Mouse (Mus musculus) layer of hippocampus, adult 8-10 months (tissue): Measurements from ENCODE around the gene Arhgap15. TPM values are rescaled to one million over a fixed set of nuclear protein-coding genes. Genes with fewer than 3 reads are reported as not detected.
"Not testable (repeated sequence)": the region's sequence is repeated elsewhere in the genome, so short reads cannot be mapped to it uniquely, and the experiment has no call there.

Experiments
- DNase-seq, 2 experiments: peaks; one replicate each; pipeline ENCODE4 v3.0.0; 2022; ENCODE audit warnings: low spot score in 2 of 2
- total RNA-seq, 4 experiments: library from RNA; stranded (reverse); gene quantifications; 2 replicates each; pipeline ENCODE4 v1.2.4; 2022

Gene Arhgap15
- total RNA-seq = 10 to 100 TPM in 1 of 4 experiments, 1 to 10 TPM in 3; 6.6 to 10.0 (median 8.7) TPM

GRCm38 (mm10) chr2:43748287-43748983 is at the start of gene Arhgap15:
Arhgap15 (plus strand) TSS chr2:43748824.
- DNase-seq = no peak

- DNase-seq = no peak
Measured at GRCm38 (mm10) chr2:43712611-43713138, 35.9 kb upstream of the Arhgap15 start.

- peak; percentile 60 to 84 for DNase-seq
Measured at GRCm38 (mm10) chr2:43722446-43723103, 26.0 kb upstream of the Arhgap15 start.

- DNase-seq = no peak
Measured at GRCm38 (mm10) chr2:43723104-43723541, 25.5 kb upstream of the Arhgap15 start.

- DNase-seq = no peak
Measured at GRCm38 (mm10) chr2:43727181-43727580, 21.4 kb upstream of the Arhgap15 start.

- DNase-seq = no peak
Measured at GRCm38 (mm10) chr2:43727693-43728092, 20.9 kb upstream of the Arhgap15 start.

GRCm38 (mm10) chr2:43728831-43729230 is 19.8 kb upstream of the Arhgap15 start:
- DNase-seq = no peak

- DNase-seq = no peak
Measured at GRCm38 (mm10) chr2:43732396-43732795, 16.2 kb upstream of the Arhgap15 start.

- not testable (repeated sequence) for DNase-seq
Measured at GRCm38 (mm10) chr2:43735071-43735470, 13.6 kb upstream of the Arhgap15 start.

- DNase-seq = no peak
Measured at GRCm38 (mm10) chr2:43737546-43737945, 11.1 kb upstream of the Arhgap15 start.

GRCm38 (mm10) chr2:43738562-43739112 is 10.0 kb upstream of the Arhgap15 start:
- DNase-seq = no peak

GRCm38 (mm10) chr2:43739190-43739818 is 9.3 kb upstream of the Arhgap15 start:
- DNase-seq = no peak

- DNase-seq = no peak
Measured at GRCm38 (mm10) chr2:43749321-43749720, 697 bp downstream of the Arhgap15 start.

- no peak for DNase-seq
Measured at GRCm38 (mm10) chr2:43755899-43756298, 7.3 kb downstream of the Arhgap15 start.

GRCm38 (mm10) chr2:43756626-43757025 is 8.0 kb downstream of the Arhgap15 start:
- no peak for DNase-seq

- DNase-seq = no peak
Measured at GRCm38 (mm10) chr2:43761735-43762134, 13.1 kb downstream of the Arhgap15 start.

GRCm38 (mm10) chr2:43763279-43763678 is 14.7 kb downstream of the Arhgap15 start:
- DNase-seq = peak; percentile 11 to 25

GRCm38 (mm10) chr2:43764456-43764855 is 15.8 kb downstream of the Arhgap15 start:
- DNase-seq = peak in 1 of 2 experiments; percentile 18

GRCm38 (mm10) chr2:43766200-43766599 is 17.6 kb downstream of the Arhgap15 start:
- DNase-seq = no peak

- no peak for DNase-seq
Measured at GRCm38 (mm10) chr2:43769850-43770570, 21.4 kb downstream of the Arhgap15 start.

GRCm38 (mm10) chr2:43772640-43773039 is 24.0 kb downstream of the Arhgap15 start:
- DNase-seq = no peak
